Comparison of ENCODE assay signal across 15 mouse cellular contexts in the genomic region with DNA sequence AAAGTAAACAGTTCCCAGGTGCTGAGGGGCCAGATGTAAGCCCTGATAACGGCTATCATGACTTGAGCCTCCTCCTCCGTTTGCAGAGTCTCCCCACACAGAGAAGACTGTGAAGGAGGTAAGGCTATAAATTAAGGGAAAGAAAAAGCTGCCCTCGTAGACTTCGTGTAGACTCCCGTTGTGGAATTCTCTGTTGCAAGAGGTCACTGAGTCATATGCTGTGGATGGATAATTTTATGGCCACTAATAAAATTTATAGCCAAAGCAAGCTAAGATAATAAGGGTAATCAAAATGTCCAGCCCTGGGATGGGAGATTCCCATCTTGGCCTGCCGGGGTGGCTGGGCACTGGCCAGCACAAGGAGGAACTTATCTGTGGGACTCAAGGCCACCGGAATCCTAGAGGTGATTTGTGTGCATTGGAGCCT.
A peak's percentile ranks its signal among the peaks of the same experiment; 100 is the strongest.
DNase-seq lines count a peak whose midpoint lies in the region; ATAC-seq and TF ChIP-seq lines count a peak whose summit lies in the region.
"Had no signal": no experiment of that assay in that cellular context is flagged by ENCODE, and none has a peak within 500 bp of the region (broad histone marks: within the 10 kb centered on the region; RNA-seq: fewer than 3 reads in every experiment).

No protein-coding gene starts in this region.

- peak; percentile 54 for DNase-seq in urinary bladder, postnatal 14 days (ENCODE audit: low spot score)
- DNase-seq in urinary bladder, postnatal 10 days (ENCODE audit: low spot score), result no peak
- peak; percentile 6 for DNase-seq in kidney, adult 18-20 months
- peak; percentile 71 to 79 for DNase-seq in kidney, postnatal 4 days
- DNase-seq in embryo, embryonic 10 days (ENCODE audit: low spot score), result no peak
- no peak for DNase-seq in midbrain, postnatal 0 days (ENCODE audit: low spot score)
- DNase-seq: cerebellum, adult 11 months had no signal

- 79% methylated on average over 7 of the region's 7 CpGs for WGBS in hindbrain, embryonic 13.5 days
- WGBS in midbrain, postnatal 0 days, result 87% methylated on average over 7 of the region's 7 CpGs
- 80% methylated on average over 7 of the region's 7 CpGs for WGBS in midbrain, embryonic 15.5 days

- no peaks in the 10 kb centered on the region for H3K4me1 ChIP-seq in hindbrain, embryonic 13.5 days (replicated peaks)
- H3K4me1 ChIP-seq in midbrain, postnatal 0 days (ENCODE audit: insufficient read depth, low read length), result no peaks in the 10 kb centered on the region
- H3K4me1 ChIP-seq in midbrain, embryonic 15.5 days, result no peaks in the 10 kb centered on the region
- H3K4me1 ChIP-seq: lung, embryonic 15.5 days; midbrain, embryonic 12.5 days had no signal

- no peak overlapping the region for H3K27ac ChIP-seq in hindbrain, embryonic 13.5 days
- no peak overlapping the region for H3K27ac ChIP-seq in midbrain, postnatal 0 days (ENCODE audit: low read depth, low read length)
- no peak overlapping the region for H3K27ac ChIP-seq in midbrain, embryonic 15.5 days
- H3K27ac ChIP-seq: hindbrain, embryonic 10.5 days; limb, embryonic 13.5 days; lung, embryonic 15.5 days; midbrain, embryonic 12.5 days; stomach, postnatal 0 days had no signal

- H3K27me3 ChIP-seq in hindbrain, embryonic 13.5 days, result no peaks in the 10 kb centered on the region
- no peaks in the 10 kb centered on the region for H3K27me3 ChIP-seq in midbrain, postnatal 0 days (ENCODE audit: insufficient read depth, low read length)
- H3K27me3 ChIP-seq in midbrain, embryonic 15.5 days (replicated peaks), result no peaks in the 10 kb centered on the region
- H3K27me3 ChIP-seq: lung, embryonic 15.5 days; midbrain, embryonic 12.5 days had no signal

- no peak for TF ChIP-seq CTCF in midbrain, postnatal 0 days (IDR thresholded peaks at IDR 0.05)

- H3K4me3 ChIP-seq in hindbrain, embryonic 13.5 days, result no peak overlapping the region
- no peak overlapping the region for H3K4me3 ChIP-seq in midbrain, postnatal 0 days (ENCODE audit: low read depth, low read length)
- no peak overlapping the region for H3K4me3 ChIP-seq in midbrain, embryonic 15.5 days
- H3K4me3 ChIP-seq: hindbrain, embryonic 10.5 days; limb, embryonic 13.5 days; lung, embryonic 15.5 days; midbrain, embryonic 12.5 days had no signal

- no peaks in the 10 kb centered on the region for H3K36me3 ChIP-seq in hindbrain, embryonic 13.5 days
- no peaks in the 10 kb centered on the region for H3K36me3 ChIP-seq in midbrain, postnatal 0 days (ENCODE audit: insufficient read depth, low read length)
- no peaks in the 10 kb centered on the region for H3K36me3 ChIP-seq in midbrain, embryonic 15.5 days (replicated peaks)
- H3K36me3 ChIP-seq: hindbrain, embryonic 10.5 days; limb, embryonic 13.5 days; lung, embryonic 15.5 days; midbrain, embryonic 12.5 days had no signal

- no peak overlapping the region for H3K9ac ChIP-seq in hindbrain, embryonic 13.5 days
- H3K9ac ChIP-seq in midbrain, postnatal 0 days (replicated peaks; ENCODE audit: low read length, poor library complexity, severe bottlenecking), result no peak overlapping the region
- H3K9ac ChIP-seq in midbrain, embryonic 15.5 days, result no peak overlapping the region
- H3K9ac ChIP-seq: limb, embryonic 13.5 days; lung, embryonic 15.5 days; midbrain, embryonic 12.5 days had no signal

- ATAC-seq in hindbrain, embryonic 13.5 days (ENCODE audit: low FRiP score), result no peak
- no peak for ATAC-seq in midbrain, postnatal 0 days (ENCODE audit: low FRiP score)
- no peak for ATAC-seq in midbrain, embryonic 15.5 days (replicated peaks)

- H3K4me2 ChIP-seq in hindbrain, embryonic 13.5 days, result no peak overlapping the region
- H3K4me2 ChIP-seq in midbrain, postnatal 0 days (ENCODE audit: low read depth, low read length, poor library complexity, severe bottlenecking), result no peak overlapping the region
- no peak overlapping the region for H3K4me2 ChIP-seq in midbrain, embryonic 15.5 days
- H3K4me2 ChIP-seq: heart, embryonic 11.5 days; limb, embryonic 13.5 days; lung, embryonic 15.5 days; midbrain, embryonic 12.5 days had no signal

- H3K9me3 ChIP-seq in hindbrain, embryonic 13.5 days, result no peaks in the 10 kb centered on the region
- no peaks in the 10 kb centered on the region for H3K9me3 ChIP-seq in midbrain, postnatal 0 days (ENCODE audit: low read length)
- no peaks in the 10 kb centered on the region for H3K9me3 ChIP-seq in midbrain, embryonic 15.5 days
- H3K9me3 ChIP-seq: hindbrain, embryonic 10.5 days; limb, embryonic 13.5 days; lung, embryonic 15.5 days; midbrain, embryonic 12.5 days had no signal

Comparison
In these comparisons a context has a peak if more than half of its experiments do, and no peak if none do; other contexts are left out.
1. DNase-seq: peak in urinary bladder, postnatal 14 days (single experiment), kidney, adult 18-20 months (single experiment) and kidney, postnatal 4 days (2 of 2); none in urinary bladder, postnatal 10 days (single experiment), embryo, embryonic 10 days (single experiment) and midbrain, postnatal 0 days (single experiment).